Mouse (Mus musculus): ENCODE measurements at regions not wholly inside any gene's neighbourhood (a gene's known extent, or its start where the extent isn't known, plus 50 kb on each side); places are given as distances from the start of the nearest gene placed in this dataset.
A peak's percentile ranks its signal among the peaks of the same experiment; 100 is the strongest.
"Not testable (repeated sequence)": the region's sequence is repeated elsewhere in the genome, so short reads cannot be mapped to it uniquely, and the experiment has no call there.

DNA sequence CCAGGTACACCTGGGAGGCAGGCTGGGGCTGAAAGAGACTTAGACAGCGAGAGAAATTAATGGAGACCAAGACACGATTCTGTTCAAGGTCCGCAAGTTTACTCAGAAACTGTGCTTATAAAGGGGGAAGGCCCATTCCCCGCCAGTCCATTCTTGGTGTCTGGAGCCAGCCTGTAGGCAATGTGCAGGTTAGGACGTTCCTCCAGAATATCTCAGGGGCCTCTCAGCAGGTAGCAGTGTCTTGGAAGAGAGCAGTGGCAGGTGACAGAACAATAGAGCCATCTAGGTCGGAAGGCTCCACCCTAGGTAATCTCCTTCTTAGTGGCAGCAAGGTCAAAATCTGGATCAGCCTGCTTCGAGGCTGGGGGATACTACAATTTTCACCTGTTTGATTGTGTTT, 147.6 kb upstream of the Gm37988 start:
- H3K27me3 ChIP-seq (ENCODE audit: control insufficient read depth, insufficient read depth, low read length); H3K9ac ChIP-seq (replicated peaks; ENCODE audit: low read length); H3K9me3 ChIP-seq (ENCODE audit: control insufficient read depth, low read length); H3K27ac ChIP-seq (replicated peaks; ENCODE audit: low read depth, low read length); H3K4me1 ChIP-seq (ENCODE audit: control insufficient read depth, insufficient read depth, low read length); DNase-seq; ATAC-seq (ENCODE audit: low FRiP score, low TSS enrichment); H3K4me2 ChIP-seq (ENCODE audit: low read length); H3K36me3 ChIP-seq (ENCODE audit: control insufficient read depth, insufficient read depth, low read length); H3K4me3 ChIP-seq (replicated peaks; ENCODE audit: low read depth, low read length): not testable (repeated sequence)
- 75% methylated on average over 7 of the region's 7 CpGs for WGBS

DNA sequence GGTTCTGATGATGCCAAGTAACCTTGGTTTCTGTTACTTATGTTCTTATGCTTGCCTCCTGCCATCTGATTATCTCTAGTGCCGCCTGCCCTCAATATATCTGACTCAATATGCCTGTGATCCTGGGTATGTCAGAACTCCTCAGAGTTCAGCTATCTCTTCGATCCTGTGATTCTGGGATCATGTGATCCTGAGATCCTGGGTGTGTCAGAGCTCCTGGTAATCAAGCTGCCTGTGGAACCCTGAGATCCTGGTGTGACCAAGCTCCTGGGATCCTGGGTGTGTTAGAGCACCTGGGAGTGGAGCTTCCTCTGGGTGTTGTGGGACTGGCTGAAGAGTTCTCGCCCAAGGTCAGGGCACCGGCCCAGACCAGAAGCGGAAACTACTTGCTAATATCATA, 147.1 kb upstream of the Gm37988 start:
- not testable (repeated sequence) for H3K4me2 ChIP-seq (ENCODE audit: low read length); H3K9me3 ChIP-seq (ENCODE audit: control insufficient read depth, low read length); H3K27ac ChIP-seq (replicated peaks; ENCODE audit: low read depth, low read length); H3K4me1 ChIP-seq (ENCODE audit: control insufficient read depth, insufficient read depth, low read length); H3K4me3 ChIP-seq (replicated peaks; ENCODE audit: low read depth, low read length); ATAC-seq (ENCODE audit: low FRiP score, low TSS enrichment); H3K9ac ChIP-seq (replicated peaks; ENCODE audit: low read length); H3K27me3 ChIP-seq (ENCODE audit: control insufficient read depth, insufficient read depth, low read length); H3K36me3 ChIP-seq (ENCODE audit: control insufficient read depth, insufficient read depth, low read length); DNase-seq
- WGBS = 94% methylated on average over 5 of the region's 5 CpGs

DNA sequence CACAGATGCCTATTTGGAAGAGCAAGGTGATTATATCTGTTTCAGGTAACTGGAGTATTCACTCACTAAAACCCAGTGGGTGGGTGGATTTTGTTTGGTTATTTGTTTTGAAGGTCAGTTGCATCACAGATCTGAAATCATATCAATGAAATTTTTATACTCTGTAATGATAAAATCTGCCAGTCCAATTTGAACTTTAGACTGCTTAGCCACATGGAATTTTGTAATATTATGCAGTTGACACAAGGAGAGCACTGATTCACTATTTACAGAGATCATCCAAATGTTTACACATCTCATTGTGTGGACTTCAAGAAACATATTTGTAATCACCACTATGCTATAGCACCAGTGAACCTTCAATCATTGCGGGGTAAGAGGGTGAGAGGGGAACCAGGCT, 145.9 kb upstream of the Gm37988 start:
- Histone ChIP-seq H3K36me3 (ENCODE audit: control insufficient read depth, insufficient read depth, low read length) (no peaks in the 10 kb centered on the region), H3K4me1 (ENCODE audit: control insufficient read depth, insufficient read depth, low read length) (no peaks in the 10 kb centered on the region), H3K4me2 (ENCODE audit: low read length) (no peak overlapping the region), H3K27ac (replicated peaks; ENCODE audit: low read depth, low read length) (no peak overlapping the region), H3K27me3 (ENCODE audit: control insufficient read depth, insufficient read depth, low read length) (no peaks in the 10 kb centered on the region), H3K9ac (replicated peaks; ENCODE audit: low read length) (no peak overlapping the region), H3K4me3 (replicated peaks; ENCODE audit: low read depth, low read length) (no peak overlapping the region), H3K9me3 (ENCODE audit: control insufficient read depth, low read length) (no peaks in the 10 kb centered on the region)
- DNase-seq (no peak), ATAC-seq (ENCODE audit: low FRiP score, low TSS enrichment) (no peak)
- 88% methylated on average over 1 of the region's 1 CpGs for WGBS

DNA sequence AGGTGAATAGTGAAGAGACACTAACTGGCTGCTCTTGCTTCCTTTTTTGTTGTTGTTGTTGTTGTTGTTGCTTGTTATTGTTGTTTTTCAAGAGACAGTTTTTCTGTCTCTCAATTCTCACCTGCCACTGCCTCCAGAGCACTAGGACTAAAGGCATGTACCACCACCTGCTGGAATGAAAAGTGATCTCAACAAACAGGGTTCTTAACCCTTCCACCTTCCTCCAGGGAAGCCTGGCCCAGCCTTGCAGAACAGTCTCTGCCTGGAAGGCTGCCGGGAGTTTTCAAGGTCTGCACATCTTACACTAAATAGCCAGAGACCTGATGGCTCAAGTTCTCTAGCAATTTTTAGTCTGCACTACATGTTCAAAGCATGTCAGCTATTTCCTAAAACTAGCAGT, 138.0 kb upstream of the Gm37988 start:
- no peak overlapping the region for H3K4me3 ChIP-seq (replicated peaks; ENCODE audit: low read depth, low read length)
- H3K27ac ChIP-seq (replicated peaks; ENCODE audit: low read depth, low read length) = no peak overlapping the region
- 80% methylated on average over 1 of the region's 1 CpGs for WGBS
- ATAC-seq (ENCODE audit: low FRiP score, low TSS enrichment) = no peak
- no peaks in the 10 kb centered on the region for H3K9me3 ChIP-seq (ENCODE audit: control insufficient read depth, low read length)
- H3K36me3 ChIP-seq (ENCODE audit: control insufficient read depth, insufficient read depth, low read length) = no peaks in the 10 kb centered on the region
- H3K27me3 ChIP-seq (ENCODE audit: control insufficient read depth, insufficient read depth, low read length) = no peaks in the 10 kb centered on the region
- no peak for DNase-seq
- no peak overlapping the region for H3K4me2 ChIP-seq (ENCODE audit: low read length)
- H3K9ac ChIP-seq (replicated peaks; ENCODE audit: low read length) = no peak overlapping the region
- no peaks in the 10 kb centered on the region for H3K4me1 ChIP-seq (ENCODE audit: control insufficient read depth, insufficient read depth, low read length)

DNA sequence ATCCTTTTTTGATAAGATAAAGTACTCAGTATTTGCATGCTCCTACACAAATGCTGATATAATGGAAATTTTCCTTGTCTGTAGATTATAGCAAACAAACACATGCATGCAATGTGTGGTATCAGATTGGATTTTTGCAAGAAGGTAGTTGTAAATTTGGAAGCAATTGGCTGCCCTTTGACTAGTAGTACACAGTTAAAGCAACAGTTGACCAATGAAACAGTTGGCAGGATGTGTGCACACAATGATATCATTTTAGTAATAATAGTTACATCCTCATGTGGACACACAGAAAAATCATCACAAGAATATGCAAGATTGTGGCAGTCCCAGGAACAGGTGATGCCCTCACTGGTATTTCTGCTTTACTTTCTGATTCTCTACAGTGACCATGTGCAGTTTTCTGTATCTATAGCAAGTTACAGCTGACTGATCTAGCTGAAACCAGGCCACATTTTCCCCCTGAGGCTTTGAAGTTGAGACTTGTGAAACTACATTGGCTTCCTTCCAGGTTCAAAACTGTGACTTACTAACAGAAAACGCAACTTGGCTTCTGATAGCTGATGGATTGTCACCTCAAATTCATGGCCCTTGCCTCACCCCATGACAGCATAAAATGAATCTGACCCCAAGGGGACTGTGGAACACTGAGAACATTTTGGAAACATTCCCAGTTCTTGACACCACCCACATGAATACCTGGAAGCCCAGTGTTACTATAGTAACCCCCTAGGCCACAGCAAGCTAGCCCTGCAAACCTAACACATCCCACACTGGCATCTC, 136.3 kb upstream of the Gm37988 start:
- Histone ChIP-seq H3K36me3 (ENCODE audit: control insufficient read depth, insufficient read depth, low read length) (no peaks in the 10 kb centered on the region), H3K4me1 (ENCODE audit: control insufficient read depth, insufficient read depth, low read length) (no peaks in the 10 kb centered on the region), H3K9me3 (ENCODE audit: control insufficient read depth, low read length) (no peaks in the 10 kb centered on the region), H3K9ac (replicated peaks; ENCODE audit: low read length) (no peak overlapping the region), H3K4me2 (ENCODE audit: low read length) (no peak overlapping the region), H3K27me3 (ENCODE audit: control insufficient read depth, insufficient read depth, low read length) (no peaks in the 10 kb centered on the region), H3K4me3 (replicated peaks; ENCODE audit: low read depth, low read length) (no peak overlapping the region), H3K27ac (replicated peaks; ENCODE audit: low read depth, low read length) (no peak overlapping the region)
- ATAC-seq (ENCODE audit: low FRiP score, low TSS enrichment) = no peak
- 60% methylated on average over 1 of the region's 1 CpGs for whole genome bisulfite sequencing
- DNase-seq = peak; percentile 5

DNA sequence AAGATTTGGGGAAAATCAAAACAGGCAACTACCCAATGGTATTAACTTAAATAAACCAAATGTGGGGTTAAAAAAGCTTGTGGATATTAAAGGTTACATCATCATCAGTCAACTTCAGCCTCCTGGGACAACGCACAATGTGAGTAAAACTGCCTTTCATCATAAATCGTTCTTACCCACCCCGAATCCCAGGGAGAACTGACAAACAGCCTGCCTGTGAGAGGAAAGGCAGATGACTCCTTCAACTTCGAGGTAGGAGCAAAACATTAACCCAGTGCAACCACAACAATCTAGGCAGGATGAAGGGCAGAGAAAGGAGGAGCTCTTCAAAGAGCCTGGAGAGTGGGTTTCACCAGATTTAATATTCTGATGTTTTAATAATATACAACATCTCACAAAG, 135.3 kb upstream of the Gm37988 start:
- H3K9ac ChIP-seq (replicated peaks; ENCODE audit: low read length) = no peak overlapping the region
- ATAC-seq (ENCODE audit: low FRiP score, low TSS enrichment) (no peak), DNase-seq (no peak)
- no peaks in the 10 kb centered on the region for H3K9me3 ChIP-seq (ENCODE audit: control insufficient read depth, low read length)
- H3K4me3 ChIP-seq (replicated peaks; ENCODE audit: low read depth, low read length) = no peak overlapping the region
- no peaks in the 10 kb centered on the region for H3K4me1 ChIP-seq (ENCODE audit: control insufficient read depth, insufficient read depth, low read length)
- no peaks in the 10 kb centered on the region for H3K36me3 ChIP-seq (ENCODE audit: control insufficient read depth, insufficient read depth, low read length)
- H3K4me2 ChIP-seq (ENCODE audit: low read length) = no peak overlapping the region
- H3K27me3 ChIP-seq (ENCODE audit: control insufficient read depth, insufficient read depth, low read length) = no peaks in the 10 kb centered on the region
- no peak overlapping the region for H3K27ac ChIP-seq (replicated peaks; ENCODE audit: low read depth, low read length)
- WGBS = 83% methylated on average over 4 of the region's 4 CpGs

DNA sequence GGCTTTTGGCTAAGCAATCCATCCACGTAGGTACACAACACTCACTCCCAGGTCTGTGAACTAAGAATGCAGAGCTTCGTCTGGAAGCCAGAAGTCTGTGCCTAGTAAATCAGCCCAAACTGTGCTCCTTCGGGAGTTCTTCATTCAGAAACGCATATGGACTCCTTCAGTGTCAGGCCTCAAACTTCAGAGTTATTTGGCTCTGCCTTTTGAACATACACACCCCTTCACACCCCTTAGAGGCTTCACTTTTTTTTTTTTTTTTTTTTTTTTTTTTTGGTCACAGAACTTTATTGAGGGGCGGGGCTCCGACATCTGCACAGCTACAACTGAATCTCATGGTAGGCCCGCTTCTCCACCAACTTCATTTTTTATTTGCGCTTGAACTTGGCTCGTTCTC, 120.1 kb upstream of the Gm37988 start:
- DNase-seq (no peak), ATAC-seq (ENCODE audit: low FRiP score, low TSS enrichment) (peak; percentile 31; the same call in 1 of the 2 replicates)
- no peaks in the 10 kb centered on the region for H3K9me3 ChIP-seq (ENCODE audit: control insufficient read depth, low read length)
- no peaks in the 10 kb centered on the region for H3K36me3 ChIP-seq (ENCODE audit: control insufficient read depth, insufficient read depth, low read length)
- H3K4me3 ChIP-seq (replicated peaks; ENCODE audit: low read depth, low read length) = no peak overlapping the region
- no peak overlapping the region for H3K27ac ChIP-seq (replicated peaks; ENCODE audit: low read depth, low read length)
- H3K9ac ChIP-seq (replicated peaks; ENCODE audit: low read length) = no peak overlapping the region
- H3K4me1 ChIP-seq (ENCODE audit: control insufficient read depth, insufficient read depth, low read length) = no peaks in the 10 kb centered on the region
- no peak overlapping the region for H3K4me2 ChIP-seq (ENCODE audit: low read length)
- WGBS = 93% methylated on average over 9 of the region's 9 CpGs
- no peaks in the 10 kb centered on the region for H3K27me3 ChIP-seq (ENCODE audit: control insufficient read depth, insufficient read depth, low read length)

DNA sequence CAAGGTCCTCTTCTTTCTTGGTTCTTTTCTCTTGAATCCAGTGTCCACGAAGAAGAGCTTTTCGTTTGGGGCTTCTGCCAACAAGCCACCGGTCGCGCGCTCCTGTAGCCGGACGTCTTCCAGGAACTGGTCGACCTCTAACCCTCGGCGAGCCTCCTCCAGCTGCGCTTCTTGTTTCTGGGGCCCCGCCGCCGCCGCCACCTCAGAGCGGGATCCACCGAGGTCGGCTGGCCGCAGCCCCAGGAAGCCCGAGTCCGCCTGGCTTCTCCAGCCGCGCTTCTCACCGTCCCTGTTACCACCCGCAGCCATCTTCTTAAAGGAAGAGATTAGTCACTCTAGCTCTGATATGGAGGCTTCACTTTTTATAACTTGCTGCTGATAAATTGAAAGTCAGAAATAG, 118.6 kb upstream of the Gm37988 start:
- Histone ChIP-seq H3K4me2 (ENCODE audit: low read length) (peak overlapping the region; percentile 40), H3K9me3 (ENCODE audit: control insufficient read depth, low read length) (no peaks in the 10 kb centered on the region), H3K27ac (replicated peaks; ENCODE audit: low read depth, low read length) (no peak overlapping the region), H3K4me1 (ENCODE audit: control insufficient read depth, insufficient read depth, low read length) (no peaks in the 10 kb centered on the region), H3K27me3 (ENCODE audit: control insufficient read depth, insufficient read depth, low read length) (no peaks in the 10 kb centered on the region), H3K4me3 (replicated peaks; ENCODE audit: low read depth, low read length) (no peak overlapping the region), H3K36me3 (ENCODE audit: control insufficient read depth, insufficient read depth, low read length) (no peaks in the 10 kb centered on the region), H3K9ac (replicated peaks; ENCODE audit: low read length) (no peak overlapping the region)
- no peak for DNase-seq
- ATAC-seq (ENCODE audit: low FRiP score, low TSS enrichment) = no peak
- 15% methylated on average over 26 of the region's 26 CpGs for WGBS

DNA sequence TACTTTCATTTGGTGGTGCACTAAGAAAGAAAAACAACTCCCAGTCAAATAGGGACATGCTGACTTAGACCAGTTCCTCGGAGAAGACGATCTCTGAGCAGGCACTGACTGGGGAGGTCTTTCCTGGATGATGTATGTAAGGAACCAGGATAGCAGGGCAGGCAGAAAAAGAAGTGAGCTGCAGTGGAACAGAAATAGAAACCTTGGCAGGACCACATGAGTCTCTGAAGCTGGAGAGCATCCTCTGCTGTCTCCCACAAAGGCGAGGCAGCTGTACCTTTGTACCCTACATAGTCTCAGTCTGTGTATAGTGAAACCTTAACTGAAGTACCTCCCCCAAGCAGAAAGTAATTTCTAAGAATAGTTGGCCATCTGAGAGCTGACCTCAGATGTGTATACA, 104.4 kb upstream of the Gm37988 start:
- Histone ChIP-seq H3K4me3 (replicated peaks; ENCODE audit: low read depth, low read length) (no peak overlapping the region), H3K9ac (replicated peaks; ENCODE audit: low read length) (no peak overlapping the region), H3K36me3 (ENCODE audit: control insufficient read depth, insufficient read depth, low read length) (no peaks in the 10 kb centered on the region), H3K27ac (replicated peaks; ENCODE audit: low read depth, low read length) (no peak overlapping the region), H3K4me1 (ENCODE audit: control insufficient read depth, insufficient read depth, low read length) (no peaks in the 10 kb centered on the region), H3K27me3 (ENCODE audit: control insufficient read depth, insufficient read depth, low read length) (no peaks in the 10 kb centered on the region), H3K4me2 (ENCODE audit: low read length) (no peak overlapping the region), H3K9me3 (ENCODE audit: control insufficient read depth, low read length) (no peaks in the 10 kb centered on the region)
- 91% methylated on average over 3 of the region's 3 CpGs for WGBS
- ATAC-seq (ENCODE audit: low FRiP score, low TSS enrichment) (no peak), DNase-seq (no peak)

Measured in midbrain, embryonic 14.5 days (tissue).